Mouse (Mus musculus): ENCODE measurements around the gene Eva1c.

DNA sequence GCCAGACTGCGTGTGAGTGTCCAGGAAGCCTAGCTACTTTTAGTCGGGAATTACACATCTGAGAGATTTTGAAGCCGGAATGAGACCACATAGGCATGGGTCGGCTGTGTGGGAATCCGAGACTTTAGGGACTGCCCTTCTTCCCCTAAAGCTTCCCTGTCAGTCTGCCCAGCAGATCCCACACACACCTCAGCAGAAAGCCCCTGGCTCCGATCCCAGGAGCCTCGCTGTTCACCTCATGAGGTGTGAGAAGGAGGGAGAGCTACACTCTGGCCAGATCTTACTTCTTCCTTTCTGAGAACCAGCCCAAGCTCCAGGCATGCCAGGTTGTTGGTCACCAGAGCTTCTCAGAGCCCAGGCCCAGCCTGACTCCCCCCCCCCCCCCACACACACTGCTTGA lies 38.2 kb downstream of the Eva1c start:
- TF ChIP-seq MAZ (IDR thresholded peaks at IDR 0.05; ENCODE audit: low read depth, low read length) = no peak
- TF ChIP-seq IRF4 (IDR thresholded peaks at IDR 0.05; ENCODE audit: low read depth, low read length) = no peak
- TF ChIP-seq POLR2A (IDR thresholded peaks at IDR 0.05; ENCODE audit: low read depth, low read length) = no peak
- no peak for TF ChIP-seq ETS1 (conservative IDR thresholded peaks at IDR 0.05; ENCODE audit: low read depth, low read length)
- TF ChIP-seq ZKSCAN1 (IDR thresholded peaks at IDR 0.05; ENCODE audit: borderline replicate concordance, low read depth, low read length) = no peak
- TF ChIP-seq CTCF (conservative IDR thresholded peaks at IDR 0.05 in 1 of 2, IDR thresholded peaks at IDR 0.05 in 1 of 2; ENCODE audit: low read depth in 2 of 2, low read length in 2 of 2) = no peak
- no peak for TF ChIP-seq TBP (conservative IDR thresholded peaks at IDR 0.05; ENCODE audit: low read depth, low read length)
- TF ChIP-seq POLR2AphosphoS2 (IDR thresholded peaks at IDR 0.05; ENCODE audit: low read depth, low read length) = no peak
- TF ChIP-seq CHD2 (IDR thresholded peaks at IDR 0.05; ENCODE audit: low read length) = no peak
- TF ChIP-seq EP300 (IDR thresholded peaks at IDR 0.05; ENCODE audit: low read length) = no peak
- TF ChIP-seq USF2 (conservative IDR thresholded peaks at IDR 0.05; ENCODE audit: low read depth, low read length) = no peak
- TF ChIP-seq ELF1 (IDR thresholded peaks at IDR 0.05; ENCODE audit: low read depth, low read length) = no peak
